Mouse (Mus musculus) CH12.LX (cell line): ENCODE results near the gene Bcat1. TPM values are rescaled to one million over a fixed set of nuclear protein-coding genes. Genes with fewer than 3 reads are reported as not detected.

ENCODE experiments used
- DNase-seq: peaks from one replicate; pipeline ENCODE4 v3.0.0-alpha.2; 2013; ENCODE audit errors: extremely low read depth
- H3K27ac ChIP-seq: 2 replicates; pipeline ENCODE4 v1.5.1; 2012; ENCODE audit warnings: low read depth, mild to moderate bottlenecking, control low read depth, moderate library complexity; ENCODE audit not compliant: insufficient read depth
- H3K27me3 ChIP-seq: replicated peaks from 2 replicates; pipeline ENCODE3; 2012; ENCODE audit warnings: inconsistent platforms
- H3K36me3 ChIP-seq, 2 experiments: replicated peaks in 1 of 2; 2 replicates each; pipeline versions ENCODE3 to v1.6.1; 2012; ENCODE audit warnings: inconsistent platforms in 1 of 2, low read length in 1 of 2, mild to moderate bottlenecking in 1 of 2, mixed read lengths in 1 of 2, moderate library complexity in 1 of 2; ENCODE audit not compliant: control insufficient read depth in 1 of 2, insufficient read depth in 1 of 2
- H3K4me1 ChIP-seq, 2 experiments: 2 replicates each; pipeline ENCODE4 v1.6.1; 2012; ENCODE audit warnings: inconsistent platforms in 1 of 2, moderate library complexity in 1 of 2; ENCODE audit not compliant: insufficient read depth in 2 of 2, control insufficient read depth in 1 of 2
- H3K4me2 ChIP-seq: 2 replicates; pipeline ENCODE4 v1.6.1; 2012; ENCODE audit warnings: low read depth, mild to moderate bottlenecking, control low read depth; ENCODE audit not compliant: poor library complexity, insufficient read depth, severe bottlenecking
- H3K4me3 ChIP-seq, 3 experiments: fragments of 150-350 bp in 1 of 3; sonication (generic) in 1 of 3; replicated peaks in 1 of 3; 2 replicates each; pipeline versions ENCODE3 to v1.5.1; 2011 to 2012; ENCODE audit warnings: low read depth in 2 of 3, low read length in 2 of 3, mild to moderate bottlenecking in 2 of 3, moderate library complexity in 2 of 3, control low read depth in 1 of 3, improper control_type of control experiment in 1 of 3, inconsistent platforms in 1 of 3, mixed read lengths in 1 of 3; ENCODE audit not compliant: poor library complexity in 1 of 3
- H3K79me2 ChIP-seq: replicated peaks from 2 replicates; pipeline ENCODE4 v1.6.1; 2012; ENCODE audit warnings: mild to moderate bottlenecking, moderate library complexity; ENCODE audit not compliant: control insufficient read depth, poor library complexity, insufficient read depth, severe bottlenecking; ENCODE audit errors: extremely low read depth
- H3K9ac ChIP-seq: 2 replicates; pipeline ENCODE4 v1.6.1; 2012; ENCODE audit warnings: low read depth, mild to moderate bottlenecking, control low read depth, moderate library complexity; ENCODE audit not compliant: insufficient read depth
- H3K9me3 ChIP-seq: replicated peaks from 2 replicates; pipeline ENCODE3; 2012; ENCODE audit warnings: low read length, inconsistent platforms, mixed read lengths
- BHLHE40 ChIP-seq: IDR thresholded peaks from 2 replicates; pipeline ENCODE4 v1.6.1; 2011; ENCODE audit warnings: mild to moderate bottlenecking, low read depth, low read length, improper control_type of control experiment
- CHD1 ChIP-seq: IDR thresholded peaks from 2 replicates; pipeline ENCODE4 v1.6.1; 2012; ENCODE audit warnings: low read depth, low read length, improper control_type of control experiment, inconsistent platforms
- CTCF ChIP-seq, 2 experiments: IDR thresholded peaks in 1 of 2; conservative IDR thresholded peaks in 1 of 2; 2 replicates each; pipeline ENCODE4 v1.5.1; 2011 to 2012; ENCODE audit warnings: low read depth in 2 of 2, low read length in 2 of 2, improper control_type of control experiment in 1 of 2, inconsistent platforms in 1 of 2, mild to moderate bottlenecking in 1 of 2, moderate library complexity in 1 of 2
- EP300 ChIP-seq: IDR thresholded peaks from 2 replicates; pipeline ENCODE4 v1.6.1; 2011; ENCODE audit warnings: low read length, improper control_type of control experiment
- ETS1 ChIP-seq: conservative IDR thresholded peaks from 2 replicates; pipeline ENCODE4 v1.6.1; 2012; ENCODE audit warnings: low read depth, mild to moderate bottlenecking, inconsistent platforms, low read length, improper control_type of control experiment, moderate library complexity
- GABPA ChIP-seq: IDR thresholded peaks from 2 replicates; pipeline ENCODE4 v1.6.1; 2012; ENCODE audit warnings: low read depth, low read length, improper control_type of control experiment, inconsistent platforms; ENCODE audit not compliant: insufficient replicate concordance
- KAT2A ChIP-seq: IDR thresholded peaks from 2 replicates; pipeline ENCODE4 v1.6.1; 2012; ENCODE audit warnings: low read length, improper control_type of control experiment, inconsistent platforms; ENCODE audit not compliant: insufficient replicate concordance
- MAX ChIP-seq: IDR thresholded peaks from 2 replicates; pipeline ENCODE4 v1.6.1; 2011; ENCODE audit warnings: low read length, improper control_type of control experiment
- MEF2A ChIP-seq: IDR thresholded peaks from 2 replicates; pipeline ENCODE4 v1.6.1; 2014; ENCODE audit warnings: low read depth, mild to moderate bottlenecking, inconsistent platforms, low read length, improper control_type of control experiment, borderline replicate concordance
- MXI1 ChIP-seq: IDR thresholded peaks from 2 replicates; pipeline ENCODE4 v1.6.1; 2011; ENCODE audit warnings: mild to moderate bottlenecking, low read depth, low read length, improper control_type of control experiment
- MYC ChIP-seq: IDR thresholded peaks from 2 replicates; pipeline ENCODE4 v1.6.1; 2011; ENCODE audit warnings: low read depth, mild to moderate bottlenecking, improper control_type of control experiment, low read length
- POLR2AphosphoS2 ChIP-seq: IDR thresholded peaks from 2 replicates; pipeline ENCODE4 v1.6.1; 2011; ENCODE audit warnings: low read depth, low read length, improper control_type of control experiment
- RCOR1 ChIP-seq: conservative IDR thresholded peaks from 2 replicates; pipeline ENCODE4 v1.6.1; 2012; ENCODE audit warnings: low read depth, mild to moderate bottlenecking, inconsistent platforms, low read length, improper control_type of control experiment
- SIN3A ChIP-seq: IDR thresholded peaks from 2 replicates; pipeline ENCODE4 v1.6.1; 2012; ENCODE audit warnings: low read length, improper control_type of control experiment, inconsistent platforms
- SMC3 ChIP-seq: IDR thresholded peaks from 2 replicates; pipeline ENCODE4 v1.6.1; 2011; ENCODE audit warnings: low read depth, low read length, improper control_type of control experiment
- TCF12 ChIP-seq: IDR thresholded peaks from 2 replicates; pipeline ENCODE4 v1.6.1; 2014; ENCODE audit warnings: low read depth, mild to moderate bottlenecking, inconsistent platforms, low read length, improper control_type of control experiment
- UBTF ChIP-seq: IDR thresholded peaks from 2 replicates; pipeline ENCODE4 v1.6.1; 2012; ENCODE audit warnings: low read depth, mild to moderate bottlenecking, inconsistent platforms, low read length, improper control_type of control experiment, moderate library complexity
- USF1 ChIP-seq: IDR thresholded peaks from 2 replicates; pipeline ENCODE4 v1.6.1; 2014; ENCODE audit warnings: low read depth, mild to moderate bottlenecking, inconsistent platforms, low read length, improper control_type of control experiment
- USF2 ChIP-seq: conservative IDR thresholded peaks from 2 replicates; pipeline ENCODE4 v1.6.1; 2011; ENCODE audit warnings: low read depth, low read length, improper control_type of control experiment
- ZKSCAN1 ChIP-seq: IDR thresholded peaks from 2 replicates; pipeline ENCODE4 v1.6.1; 2012; ENCODE audit warnings: low read depth, inconsistent platforms, low read length, improper control_type of control experiment, borderline replicate concordance
- ZMIZ1 ChIP-seq: IDR thresholded peaks from 2 replicates; pipeline ENCODE4 v1.6.1; 2012; ENCODE audit warnings: low read depth, mild to moderate bottlenecking, inconsistent platforms, low read length, improper control_type of control experiment
- ZNF384 ChIP-seq: IDR thresholded peaks from 2 replicates; pipeline ENCODE4 v1.6.1; 2012; ENCODE audit warnings: low read depth, low read length, improper control_type of control experiment, inconsistent platforms
- dilution Hi-C: fragments of 300-500 bp; cut with MboI; formaldehyde crosslinking; loops from 2 replicates; pipeline ENCODE4 v1.14.3; 2020; ENCODE audit warnings: low sequenced_read_pairs; ENCODE audit not compliant: extremely low pct_unique_long_range_greater_than_20kb, extremely low pct_ligation_motif_present
- in situ Hi-C: fragments of 300-500 bp; cut with MboI; formaldehyde crosslinking; loops from 3 replicates; pipeline ENCODE4 v1.14.3; 2019; ENCODE audit warnings: low sequenced_read_pairs, low pct_ligation_motif_present, low pct_unique_long_range_greater_than_20kb, mixed read lengths
- polyA plus RNA-seq: library from polyadenylated mRNA; unstranded; fragments of >175 nt; gene quantifications from 2 replicates; pipeline ENCODE4 v1.2.1, GENCODE M21; 2012; ENCODE audit warnings: low read depth; ENCODE audit not compliant: insufficient read length
- total RNA-seq, 2 experiments: library from RNA; depleted of rRNA; stranded (reverse); fragments of 300-350 nt in 1 of 2; fragments of >200 nt in 1 of 2; gene quantifications; 2 replicates each; pipeline ENCODE4 v1.2.3; 2012 to 2014

Bcat1 gene
- total and polyA plus RNA-seq, 3 experiments: 141 to 199 (median 176) TPM

- no peak overlapping the region for H3K4me3 ChIP-seq
- TF ChIP-seq BHLHE40 (peak; percentile 70), CTCF (conservative IDR thresholded peaks at IDR 0.05 in 1 of 2, IDR thresholded peaks at IDR 0.05 in 1 of 2; ENCODE audit: low read depth in 2 of 2, low read length in 2 of 2) (no peak), CHD1 (no peak), MXI1 (no peak), ZMIZ1 (no peak), RCOR1 (no peak), GABPA (no peak), ETS1 (peak; percentile 81), ZNF384 (peak; percentile 61), MYC (0 out of 2 replicates have a peak, but pooled peaks have one; percentile 9), MAX (0 out of 2 replicates have a peak, but pooled peaks have one; percentile 30), SMC3 (no peak), EP300 (peak; percentile 72), POLR2AphosphoS2 (no peak), TCF12 (peak; percentile 76), ZKSCAN1 (no peak), MEF2A (no peak)
- TF ChIP-seq, all 38 proteins: peak for 7
- Histone ChIP-seq H3K79me2 (no peaks in the 10 kb centered on the region), H3K27ac (peak overlapping the region; percentile 16; the same call in 1 of the 2 replicates), H3K27me3 (no peaks in the 10 kb centered on the region), H3K36me3 (no peaks in the 10 kb centered on the region), H3K9ac (no peak overlapping the region), H3K4me2 (no peak overlapping the region), H3K9me3 (peaks cover 4% of the 10 kb centered on the region), H3K4me1 (peaks cover 13 to 72% of the 10 kb centered on the region in 2 experiments)
- peak; percentile 81 for DNase-seq
- in situ Hi-C loops: no loop called here
- dilution Hi-C loops: no loop called here
Observed at GRCm38 (mm10) chr6:145106163-145106842, 30.3 kb upstream of the Bcat1 start.

- no peak for DNase-seq
- H3K27ac ChIP-seq: no peak overlapping the region
Observed at GRCm38 (mm10) chr6:145105439-145105838, 29.5 kb upstream of the Bcat1 start.

More at GRCm38 (mm10) chr6:145105439-145105838, 29.5 kb upstream of the Bcat1 start:
- dilution Hi-C loops (no loop called here), in situ Hi-C loops (no loop called here)
- H3K9me3 ChIP-seq: peaks cover 4% of the 10 kb centered on the region
- no peak overlapping the region for H3K4me3 ChIP-seq
- no peaks in the 10 kb centered on the region for H3K27me3 ChIP-seq
- TF ChIP-seq BHLHE40 (peak; percentile 57), UBTF (no peak), SIN3A (0 out of 2 replicates have a peak, but pooled peaks have one; percentile 46), USF2 (peak; percentile 17; the same call in 1 of the 2 replicates), KAT2A (no peak), USF1 (peak; percentile 42), MYC (no peak)
- no peaks in the 10 kb centered on the region for H3K79me2 ChIP-seq
- peaks cover 13 to 81% of the 10 kb centered on the region in 2 experiments for H3K4me1 ChIP-seq
- H3K9ac ChIP-seq: no peak overlapping the region
- H3K36me3 ChIP-seq: no peaks in the 10 kb centered on the region
- no peak overlapping the region for H3K4me2 ChIP-seq
